Mouse (Mus musculus): ENCODE measurements at regions not wholly inside any gene's neighbourhood (a gene's known extent, or its start where the extent isn't known, plus 50 kb on each side); places are given as distances from the start of the nearest gene placed in this dataset.

GRCm38 (mm10) chr13:119275500-119275899 lies 152.9 kb upstream of the Paip1 start:
- no peak for DNase-seq

- no peak for DNase-seq
Observed at GRCm38 (mm10) chr13:119277308-119277948, 151.0 kb upstream of the Paip1 start.

GRCm38 (mm10) chr13:119279449-119279848 lies 149.0 kb upstream of the Paip1 start:
- DNase-seq = peak; percentile 22

GRCm38 (mm10) chr13:119280622-119281021 lies 147.8 kb upstream of the Paip1 start:
- DNase-seq = peak; percentile 36

- DNase-seq = peak; percentile 76
Observed at GRCm38 (mm10) chr13:119283448-119283847, 145.0 kb upstream of the Paip1 start.

GRCm38 (mm10) chr13:119309238-119309637 lies 119.2 kb upstream of the Paip1 start:
- no peak for DNase-seq

- DNase-seq = no peak
Observed at GRCm38 (mm10) chr13:119310013-119310412, 118.4 kb upstream of the Paip1 start.

- DNase-seq = no peak
Observed at GRCm38 (mm10) chr13:119314356-119314755, 114.0 kb upstream of the Paip1 start.

GRCm38 (mm10) chr13:119318358-119318757 lies 110.0 kb upstream of the Paip1 start:
- no peak for DNase-seq

GRCm38 (mm10) chr13:119325510-119325909 lies 102.9 kb upstream of the Paip1 start:
- no peak for DNase-seq

- peak; percentile 44 for DNase-seq
Observed at GRCm38 (mm10) chr13:119326877-119327625, 101.3 kb upstream of the Paip1 start.

GRCm38 (mm10) chr13:119328731-119329130 lies 99.7 kb upstream of the Paip1 start:
- DNase-seq = peak; percentile 24

GRCm38 (mm10) chr13:119331815-119332214 lies 96.6 kb upstream of the Paip1 start:
- DNase-seq = no peak

- DNase-seq = no peak
Observed at GRCm38 (mm10) chr13:119333915-119334314, 94.5 kb upstream of the Paip1 start.

- peak; percentile 10 for DNase-seq
Observed at GRCm38 (mm10) chr13:119337861-119338260, 90.5 kb upstream of the Paip1 start.

- no peak for DNase-seq
Observed at GRCm38 (mm10) chr13:119339016-119339415, 89.4 kb upstream of the Paip1 start.

GRCm38 (mm10) chr13:119339762-119340161 lies 88.6 kb upstream of the Paip1 start:
- DNase-seq = peak; percentile 63

- DNase-seq = peak; percentile 51
Observed at GRCm38 (mm10) chr13:119341833-119342232, 86.6 kb upstream of the Paip1 start.

- DNase-seq = no peak
Observed at GRCm38 (mm10) chr13:119342761-119343160, 85.6 kb upstream of the Paip1 start.

GRCm38 (mm10) chr13:119347988-119348387 lies 80.4 kb upstream of the Paip1 start:
- DNase-seq = no peak

GRCm38 (mm10) chr13:119351346-119351745 lies 77.1 kb upstream of the Paip1 start:
- DNase-seq = peak; percentile 9

GRCm38 (mm10) chr13:119358696-119359095 lies 69.7 kb upstream of the Paip1 start:
- DNase-seq = no peak

- DNase-seq = peak; percentile 70
Observed at GRCm38 (mm10) chr13:119363379-119363778, 65.0 kb upstream of the Paip1 start.

GRCm38 (mm10) chr13:119364160-119364559 lies 64.2 kb upstream of the Paip1 start:
- DNase-seq = no peak

All from lung, postnatal 36 days (tissue).